Mouse (Mus musculus): ENCODE measurements at regions not wholly inside any gene's neighbourhood (a gene's known extent, or its start where the extent isn't known, plus 50 kb on each side); places are given as distances from the start of the nearest gene placed in this dataset.

DNA sequence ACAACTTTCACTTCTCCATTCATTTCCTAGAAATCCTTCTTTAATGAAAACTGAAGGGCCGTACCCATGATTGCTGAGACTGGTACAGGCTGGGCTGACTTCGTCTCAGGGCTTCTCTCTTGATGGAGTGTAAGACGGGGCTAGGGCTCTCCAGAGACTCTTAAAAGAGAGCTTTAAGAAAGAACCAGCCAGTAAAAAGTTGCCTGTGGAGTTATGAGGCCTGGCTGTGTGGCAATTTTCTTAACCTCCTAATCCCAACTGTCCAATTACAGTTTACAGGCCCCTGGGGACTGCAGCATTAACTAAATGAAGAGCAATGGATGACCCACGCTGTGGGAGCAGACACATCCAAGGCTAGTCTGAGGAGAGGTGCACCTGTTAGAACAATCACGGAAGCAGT lies 177.1 kb upstream of the Prox1 start:
- Histone ChIP-seq H3K4me1 (replicated peaks; ENCODE audit: control insufficient read depth, insufficient read depth, low read length) (no peaks in the 10 kb centered on the region), H3K27me3 (ENCODE audit: control insufficient read depth, insufficient read depth, low read length) (no peaks in the 10 kb centered on the region), H3K27ac (ENCODE audit: low read depth, low read length) (no peak overlapping the region), H3K36me3 (ENCODE audit: control insufficient read depth, insufficient read depth, low read length) (no peaks in the 10 kb centered on the region), H3K4me2 (replicated peaks; ENCODE audit: low read depth, low read length) (no peak overlapping the region), H3K4me3 (ENCODE audit: low read depth, low read length) (no peak overlapping the region), H3K9me3 (ENCODE audit: control insufficient read depth, low read length) (no peaks in the 10 kb centered on the region), H3K9ac (ENCODE audit: low read depth, low read length) (no peak overlapping the region)
- 79% methylated on average over 5 of the region's 5 CpGs for WGBS
- ATAC-seq (ENCODE audit: low FRiP score) = no peak
- DNase-seq (ENCODE audit: low spot score) = no peak

GRCm38 (mm10) chr1:190340715-190341114 lies 170.2 kb upstream of the Prox1 start:
- no peak overlapping the region for H3K27ac ChIP-seq (ENCODE audit: low read depth, low read length)
- ATAC-seq (ENCODE audit: low FRiP score) (no peak), DNase-seq (ENCODE audit: low spot score) (no peak)
- H3K4me1 ChIP-seq (replicated peaks; ENCODE audit: control insufficient read depth, insufficient read depth, low read length) = no peaks in the 10 kb centered on the region
- H3K4me3 ChIP-seq (ENCODE audit: low read depth, low read length) = no peak overlapping the region
- no peaks in the 10 kb centered on the region for H3K27me3 ChIP-seq (ENCODE audit: control insufficient read depth, insufficient read depth, low read length)
- no peaks in the 10 kb centered on the region for H3K9me3 ChIP-seq (ENCODE audit: control insufficient read depth, low read length)
- H3K9ac ChIP-seq (ENCODE audit: low read depth, low read length) = no peak overlapping the region
- no peaks in the 10 kb centered on the region for H3K36me3 ChIP-seq (ENCODE audit: control insufficient read depth, insufficient read depth, low read length)
- WGBS = 86% methylated on average over 8 of the region's 8 CpGs
- no peak overlapping the region for H3K4me2 ChIP-seq (replicated peaks; ENCODE audit: low read depth, low read length)

DNA sequence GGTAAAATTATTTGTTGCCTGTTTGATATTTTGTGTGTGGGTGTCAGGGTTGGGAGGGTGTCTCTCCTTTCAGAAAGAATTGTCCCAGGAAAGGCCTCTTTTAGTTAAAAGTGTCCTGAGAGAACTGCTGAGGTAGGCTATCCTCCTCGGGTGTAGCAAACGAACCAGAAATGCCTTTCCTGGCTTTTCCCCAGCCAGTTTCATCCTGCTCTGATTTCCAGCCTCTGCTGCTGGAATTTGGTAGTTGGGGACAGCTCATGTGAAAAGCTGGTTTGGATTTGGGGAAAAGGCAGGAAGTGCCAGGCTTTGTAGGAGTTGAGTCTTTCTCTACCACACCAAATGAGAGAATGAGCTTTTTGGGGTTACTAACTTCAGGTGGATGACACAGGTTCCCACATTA lies 164.0 kb upstream of the Prox1 start:
- no peak for ATAC-seq (ENCODE audit: low FRiP score)
- H3K4me3 ChIP-seq (ENCODE audit: low read depth, low read length) = no peak overlapping the region
- H3K4me2 ChIP-seq (replicated peaks; ENCODE audit: low read depth, low read length) = no peak overlapping the region
- no peaks in the 10 kb centered on the region for H3K27me3 ChIP-seq (ENCODE audit: control insufficient read depth, insufficient read depth, low read length)
- no peaks in the 10 kb centered on the region for H3K36me3 ChIP-seq (ENCODE audit: control insufficient read depth, insufficient read depth, low read length)
- no peak overlapping the region for H3K9ac ChIP-seq (ENCODE audit: low read depth, low read length)
- H3K27ac ChIP-seq (ENCODE audit: low read depth, low read length) = no peak overlapping the region
- DNase-seq (ENCODE audit: low spot score) = no peak
- WGBS = 47% methylated on average over 2 of the region's 2 CpGs
- no peaks in the 10 kb centered on the region for H3K4me1 ChIP-seq (replicated peaks; ENCODE audit: control insufficient read depth, insufficient read depth, low read length)
- no peaks in the 10 kb centered on the region for H3K9me3 ChIP-seq (ENCODE audit: control insufficient read depth, low read length)

- Histone ChIP-seq H3K9me3 (ENCODE audit: control insufficient read depth, low read length) (no peaks in the 10 kb centered on the region), H3K4me2 (replicated peaks; ENCODE audit: low read depth, low read length) (no peak overlapping the region), H3K4me1 (replicated peaks; ENCODE audit: control insufficient read depth, insufficient read depth, low read length) (no peaks in the 10 kb centered on the region), H3K36me3 (ENCODE audit: control insufficient read depth, insufficient read depth, low read length) (no peaks in the 10 kb centered on the region), H3K9ac (ENCODE audit: low read depth, low read length) (no peak overlapping the region), H3K27ac (ENCODE audit: low read depth, low read length) (no peak overlapping the region), H3K27me3 (ENCODE audit: control insufficient read depth, insufficient read depth, low read length) (no peaks in the 10 kb centered on the region), H3K4me3 (ENCODE audit: low read depth, low read length) (no peak overlapping the region)
- ATAC-seq (ENCODE audit: low FRiP score) = no peak; the same call in 1 of the 2 replicates
- DNase-seq (ENCODE audit: low spot score) = peak; percentile 30
- WGBS = 53% methylated on average over 8 of the region's 8 CpGs
Observed at GRCm38 (mm10) chr1:190334053-190334452, 163.5 kb upstream of the Prox1 start.

GRCm38 (mm10) chr1:190332001-190332400 lies 161.5 kb upstream of the Prox1 start:
- Histone ChIP-seq H3K4me2 (replicated peaks; ENCODE audit: low read depth, low read length) (no peak overlapping the region), H3K9me3 (ENCODE audit: control insufficient read depth, low read length) (no peaks in the 10 kb centered on the region), H3K27ac (ENCODE audit: low read depth, low read length) (no peak overlapping the region), H3K4me1 (replicated peaks; ENCODE audit: control insufficient read depth, insufficient read depth, low read length) (no peaks in the 10 kb centered on the region), H3K36me3 (ENCODE audit: control insufficient read depth, insufficient read depth, low read length) (no peaks in the 10 kb centered on the region), H3K4me3 (ENCODE audit: low read depth, low read length) (no peak overlapping the region), H3K9ac (ENCODE audit: low read depth, low read length) (no peak overlapping the region), H3K27me3 (ENCODE audit: control insufficient read depth, insufficient read depth, low read length) (no peaks in the 10 kb centered on the region)
- ATAC-seq (ENCODE audit: low FRiP score) (no peak), DNase-seq (ENCODE audit: low spot score) (no peak)
- 68% methylated on average over 3 of the region's 3 CpGs for WGBS

DNA sequence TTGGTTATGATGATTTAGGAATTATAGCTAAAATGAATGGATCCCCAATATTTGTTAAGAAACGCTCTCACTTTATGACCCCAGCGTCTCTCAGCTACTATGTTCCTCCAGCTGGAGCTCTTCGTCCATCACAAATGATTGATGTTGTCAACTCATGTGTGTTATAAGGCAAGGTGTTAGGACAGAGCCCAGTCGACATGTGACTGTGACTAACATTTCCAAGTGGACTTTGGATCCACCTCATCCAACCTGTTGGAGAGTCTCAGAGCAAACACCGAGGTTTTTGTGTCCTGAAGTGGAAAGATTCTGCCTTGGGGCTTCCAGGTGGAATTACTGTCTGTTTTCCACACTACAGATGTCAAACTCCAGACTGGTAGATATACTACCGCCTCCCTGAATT lies 154.0 kb upstream of the Prox1 start:
- H3K4me3 ChIP-seq (ENCODE audit: low read depth, low read length) = no peak overlapping the region
- no peak overlapping the region for H3K27ac ChIP-seq (ENCODE audit: low read depth, low read length)
- 93% methylated on average over 6 of the region's 6 CpGs for WGBS
- no peaks in the 10 kb centered on the region for H3K36me3 ChIP-seq (ENCODE audit: control insufficient read depth, insufficient read depth, low read length)
- no peak overlapping the region for H3K4me2 ChIP-seq (replicated peaks; ENCODE audit: low read depth, low read length)
- DNase-seq (ENCODE audit: low spot score) (no peak), ATAC-seq (ENCODE audit: low FRiP score) (no peak)
- no peak overlapping the region for H3K9ac ChIP-seq (ENCODE audit: low read depth, low read length)
- no peaks in the 10 kb centered on the region for H3K4me1 ChIP-seq (replicated peaks; ENCODE audit: control insufficient read depth, insufficient read depth, low read length)
- H3K27me3 ChIP-seq (ENCODE audit: control insufficient read depth, insufficient read depth, low read length) = no peaks in the 10 kb centered on the region
- H3K9me3 ChIP-seq (ENCODE audit: control insufficient read depth, low read length) = no peaks in the 10 kb centered on the region

DNA sequence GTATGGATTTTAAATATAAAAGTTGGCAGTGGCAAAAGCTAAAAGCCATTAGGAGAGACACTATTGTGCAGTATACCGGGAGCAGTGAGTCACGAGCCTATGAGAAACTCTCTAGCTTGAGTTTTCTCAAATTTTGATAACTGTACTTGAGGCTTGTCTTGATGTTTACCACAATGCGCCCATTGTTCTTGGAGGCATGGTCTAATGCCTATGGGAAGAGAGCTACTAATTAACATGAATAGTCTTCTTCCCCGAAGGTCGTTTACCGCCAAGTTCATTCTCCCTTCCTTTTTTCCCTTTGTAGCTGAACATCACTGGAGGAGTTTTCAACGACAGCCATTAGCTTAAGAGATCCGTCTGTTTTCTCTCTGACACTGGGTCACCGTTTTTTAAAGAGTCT lies 153.2 kb upstream of the Prox1 start:
- Histone ChIP-seq H3K9me3 (ENCODE audit: control insufficient read depth, low read length) (no peaks in the 10 kb centered on the region), H3K4me3 (ENCODE audit: low read depth, low read length) (no peak overlapping the region), H3K4me1 (replicated peaks; ENCODE audit: control insufficient read depth, insufficient read depth, low read length) (no peaks in the 10 kb centered on the region), H3K9ac (ENCODE audit: low read depth, low read length) (no peak overlapping the region), H3K27me3 (ENCODE audit: control insufficient read depth, insufficient read depth, low read length) (no peaks in the 10 kb centered on the region), H3K27ac (ENCODE audit: low read depth, low read length) (no peak overlapping the region), H3K36me3 (ENCODE audit: control insufficient read depth, insufficient read depth, low read length) (no peaks in the 10 kb centered on the region), H3K4me2 (replicated peaks; ENCODE audit: low read depth, low read length) (no peak overlapping the region)
- ATAC-seq (ENCODE audit: low FRiP score) (no peak), DNase-seq (ENCODE audit: low spot score) (no peak)
- WGBS = 86% methylated on average over 9 of the region's 9 CpGs

DNA sequence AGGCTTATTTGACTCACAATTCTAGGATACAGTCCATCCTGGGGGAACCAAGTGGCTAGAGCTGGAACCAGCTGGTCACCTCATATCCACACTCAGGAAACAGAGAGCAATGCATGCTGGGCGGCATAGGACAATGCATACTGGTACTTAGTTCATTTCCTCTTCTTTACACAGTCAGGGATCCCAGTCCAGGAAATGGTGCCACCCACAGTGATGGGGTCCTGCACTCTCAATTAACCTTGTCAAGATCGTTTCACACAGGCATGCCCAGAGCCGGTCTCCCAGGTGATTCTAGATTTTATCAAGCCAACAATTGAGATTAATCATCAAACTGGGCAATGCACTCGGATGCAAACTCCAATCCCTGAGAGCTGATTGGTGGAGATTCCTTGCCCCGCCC lies 145.7 kb upstream of the Prox1 start:
- Histone ChIP-seq H3K4me1 (replicated peaks; ENCODE audit: control insufficient read depth, insufficient read depth, low read length) (no peaks in the 10 kb centered on the region), H3K27me3 (ENCODE audit: control insufficient read depth, insufficient read depth, low read length) (no peaks in the 10 kb centered on the region), H3K4me2 (replicated peaks; ENCODE audit: low read depth, low read length) (no peak overlapping the region), H3K9me3 (ENCODE audit: control insufficient read depth, low read length) (no peaks in the 10 kb centered on the region), H3K36me3 (ENCODE audit: control insufficient read depth, insufficient read depth, low read length) (no peaks in the 10 kb centered on the region), H3K27ac (ENCODE audit: low read depth, low read length) (no peak overlapping the region), H3K9ac (ENCODE audit: low read depth, low read length) (no peak overlapping the region), H3K4me3 (ENCODE audit: low read depth, low read length) (no peak overlapping the region)
- 75% methylated on average over 5 of the region's 5 CpGs for WGBS
- ATAC-seq (ENCODE audit: low FRiP score) (no peak), DNase-seq (ENCODE audit: low spot score) (no peak)

DNA sequence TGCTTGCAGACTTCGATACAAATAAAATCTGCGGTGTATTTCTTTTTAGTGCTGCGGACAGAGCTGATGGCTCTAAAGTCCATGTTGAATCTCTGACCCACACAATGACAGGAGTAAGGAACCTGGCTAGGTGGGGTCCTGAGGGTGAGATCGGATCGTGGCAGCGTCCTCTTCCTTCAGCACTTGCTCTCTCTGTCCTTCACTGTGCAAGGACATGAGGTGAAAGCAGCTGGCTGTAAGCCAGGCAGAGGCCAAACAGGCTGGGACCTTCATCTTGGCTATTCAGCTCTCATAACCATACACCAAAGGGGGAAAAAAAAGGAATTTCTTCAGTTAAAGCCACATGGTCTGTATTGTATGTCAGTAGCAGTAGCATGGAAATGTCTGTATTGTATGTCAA lies 139.3 kb upstream of the Prox1 start:
- H3K9me3 ChIP-seq (ENCODE audit: control insufficient read depth, low read length) = no peaks in the 10 kb centered on the region
- no peak overlapping the region for H3K27ac ChIP-seq (ENCODE audit: low read depth, low read length)
- ATAC-seq (ENCODE audit: low FRiP score) = no peak
- no peaks in the 10 kb centered on the region for H3K27me3 ChIP-seq (ENCODE audit: control insufficient read depth, insufficient read depth, low read length)
- no peak overlapping the region for H3K4me2 ChIP-seq (replicated peaks; ENCODE audit: low read depth, low read length)
- H3K36me3 ChIP-seq (ENCODE audit: control insufficient read depth, insufficient read depth, low read length) = no peaks in the 10 kb centered on the region
- H3K9ac ChIP-seq (ENCODE audit: low read depth, low read length) = no peak overlapping the region
- 88% methylated on average over 6 of the region's 6 CpGs for WGBS
- no peak overlapping the region for H3K4me3 ChIP-seq (ENCODE audit: low read depth, low read length)
- H3K4me1 ChIP-seq (replicated peaks; ENCODE audit: control insufficient read depth, insufficient read depth, low read length) = no peaks in the 10 kb centered on the region
- DNase-seq (ENCODE audit: low spot score) = no peak

Measured in hindbrain, embryonic 11.5 days (tissue).